Mouse (Mus musculus) v-Abl transformed pro-B cells (cell line): ENCODE data around the gene Fars2.

Source experiments
- in situ Hi-C, 2 experiments: fragments of 400-800 bp; cut with MboI; formaldehyde crosslinking; loops; one replicate each; pipeline ENCODE4 v1.15.1; 2025; ENCODE audit not compliant: unreplicated experiment in 2 of 2

Gene Fars2

GRCm38 (mm10) chr13:36751861-36752260 is 634.6 kb downstream of the Fars2 start:
- in situ Hi-C loops, result no loop called here

- in situ Hi-C loops, result no loop called here
Observed at GRCm38 (mm10) chr13:36766801-36767200, 649.6 kb downstream of the Fars2 start.
